Mouse (Mus musculus): ENCODE measurements at regions not wholly inside any gene's neighbourhood (a gene's known extent, or its start where the extent isn't known, plus 50 kb on each side); places are given as distances from the start of the nearest gene placed in this dataset.

- TF ChIP-seq CTCF (IDR thresholded peaks at IDR 0.05; ENCODE audit: insufficient read depth, low read length) (peak; percentile 26; the same call in 1 of the 2 replicates), POLR2A (IDR thresholded peaks at IDR 0.05; ENCODE audit: borderline replicate concordance, extremely low read depth, low read depth, low read length) (no peak)
Observed at GRCm38 (mm10) chr10:91244297-91244696, 63.2 kb upstream of the Tmpo start.

Data from lung, adult 2 months (tissue).